Mouse (Mus musculus) lung, postnatal 0 days (tissue): ENCODE data around the gene Kcnt1. TPM values are rescaled to one million over a fixed set of nuclear protein-coding genes. Genes with fewer than 3 reads are reported as not detected.
A peak's percentile ranks its signal among the peaks of the same experiment; 100 is the strongest.

Experiments used
- ATAC-seq: fragments of 200-750 bp; cut with Nextera tagmentation; 2 replicates; pipeline ENCODE4 v1.8.0; 2017; ENCODE audit warnings: moderate library complexity
- DNase-seq: peaks from one replicate; pipeline ENCODE4 v3.0.0-alpha.2; 2016; ENCODE audit warnings: low spot score
- H3K27ac ChIP-seq: fragments of 300-500 bp; sonication (generic); 2 replicates; pipeline ENCODE4 v1.5.1; 2014; ENCODE audit warnings: antibody characterized with exemption, mild to moderate bottlenecking, low read length, mixed read lengths
- H3K27me3 ChIP-seq: fragments of 300-500 bp; sonication (generic); replicated peaks from 2 replicates; pipeline ENCODE4 v1.6.1; 2014; ENCODE audit warnings: low read length, mixed read lengths; ENCODE audit not compliant: insufficient read depth
- H3K36me3 ChIP-seq: fragments of 300-500 bp; sonication (generic); 2 replicates; pipeline ENCODE4 v1.6.1; 2014; ENCODE audit warnings: low read length, mixed read lengths; ENCODE audit not compliant: insufficient read depth
- H3K4me1 ChIP-seq: fragments of 300-500 bp; sonication (generic); 2 replicates; pipeline ENCODE4 v1.6.1; 2014; ENCODE audit warnings: antibody characterized with exemption, low read depth, low read length, mixed read lengths; ENCODE audit not compliant: insufficient read depth
- H3K4me2 ChIP-seq: fragments of 300-500 bp; sonication (generic); replicated peaks from 2 replicates; pipeline ENCODE4 v1.6.1; 2014; ENCODE audit warnings: low read depth, mild to moderate bottlenecking, low read length, moderate library complexity, mixed read lengths
- H3K4me3 ChIP-seq: fragments of 300-500 bp; sonication (generic); 2 replicates; pipeline ENCODE4 v1.5.1; 2014; ENCODE audit warnings: low read depth, low read length
- H3K9ac ChIP-seq: fragments of 300-500 bp; sonication (generic); replicated peaks from 2 replicates; pipeline ENCODE4 v1.6.1; 2014; ENCODE audit warnings: low read depth, mild to moderate bottlenecking
- H3K9me3 ChIP-seq: fragments of 300-500 bp; sonication (generic); 2 replicates; pipeline ENCODE4 v1.6.1; 2016; ENCODE audit warnings: low read length, mixed read lengths
- CTCF ChIP-seq: IDR thresholded peaks from 2 replicates; pipeline ENCODE4 v1.5.1; 2016; ENCODE audit warnings: antibody characterized with exemption, mild to moderate bottlenecking
- EP300 ChIP-seq: IDR thresholded peaks from 2 replicates; pipeline ENCODE4 v1.6.1; 2016; ENCODE audit warnings: antibody characterized with exemption, mild to moderate bottlenecking, control low read depth
- WGBS: fragments of 180-500 bp; shearing (Covaris S2); extraction: QIAGEN DNeasy Blood & Tissue Kit; methylation state at CpG from one replicate; pipeline ENCODE4 v1.1.7; 2014; 5-methylcytosine and 5-hydroxymethylcytosine counted together
- polyA plus RNA-seq: library from polyadenylated mRNA; unstranded; fragments of >200 nt; fragmentation: Nextera tagmentation; extraction: Ambion mirVana; gene quantifications from 2 replicates; pipeline ENCODE4 v1.2.1, GENCODE M21; 2015

The Kcnt1 gene
- polyA plus RNA-seq, 1 experiment from 2014 or later = 0.21 TPM

DNA sequence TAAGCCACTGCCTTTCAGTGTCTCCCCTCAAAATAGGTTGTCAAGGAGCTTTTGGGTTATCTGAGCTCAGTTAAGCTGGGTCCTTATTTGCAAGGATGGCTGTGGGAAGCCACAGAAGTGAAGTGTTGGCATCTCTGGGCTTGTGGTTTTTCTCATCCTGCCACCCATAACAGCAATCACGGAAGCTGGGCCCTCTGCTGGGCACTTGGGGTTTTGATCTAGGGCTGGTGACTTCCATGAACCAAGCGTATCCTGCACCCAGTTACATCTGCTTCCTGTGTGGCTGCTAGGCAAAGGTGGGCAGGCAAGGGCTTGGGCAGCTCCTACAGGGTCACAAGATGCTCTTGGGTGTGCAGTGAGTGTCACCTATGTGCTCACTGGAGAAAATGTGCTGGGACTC, 49.7 kb downstream of the Kcnt1 start:
- no peak overlapping the region for H3K4me3 ChIP-seq
- H3K4me2 ChIP-seq = no peak overlapping the region
- no peaks in the 10 kb centered on the region for H3K27me3 ChIP-seq
- no peaks in the 10 kb centered on the region for H3K9me3 ChIP-seq
- DNase-seq (no peak), ATAC-seq (no peak)
- H3K4me1 ChIP-seq = no peaks in the 10 kb centered on the region
- WGBS = 36% methylated on average over 2 of the region's 2 CpGs
- no peak overlapping the region for H3K27ac ChIP-seq
- H3K36me3 ChIP-seq = no peaks in the 10 kb centered on the region
- no peak overlapping the region for H3K9ac ChIP-seq
- no peak for TF ChIP-seq EP300
- TF ChIP-seq CTCF = peak; percentile 56

GRCm38 (mm10) chr2:25914201-25914600, 50.7 kb downstream of the Kcnt1 start:
- DNase-seq (peak; percentile 17), ATAC-seq (peak; percentile 47)
- Histone ChIP-seq H3K27me3 (no peaks in the 10 kb centered on the region), H3K36me3 (no peaks in the 10 kb centered on the region), H3K9me3 (no peaks in the 10 kb centered on the region), H3K4me1 (no peaks in the 10 kb centered on the region), H3K9ac (no peak overlapping the region), H3K4me2 (no peak overlapping the region), H3K27ac (no peak overlapping the region), H3K4me3 (no peak overlapping the region)
- 57% methylated on average over 4 of the region's 4 CpGs for WGBS
- no peak for TF ChIP-seq CTCF
- TF ChIP-seq EP300 = no peak

DNA sequence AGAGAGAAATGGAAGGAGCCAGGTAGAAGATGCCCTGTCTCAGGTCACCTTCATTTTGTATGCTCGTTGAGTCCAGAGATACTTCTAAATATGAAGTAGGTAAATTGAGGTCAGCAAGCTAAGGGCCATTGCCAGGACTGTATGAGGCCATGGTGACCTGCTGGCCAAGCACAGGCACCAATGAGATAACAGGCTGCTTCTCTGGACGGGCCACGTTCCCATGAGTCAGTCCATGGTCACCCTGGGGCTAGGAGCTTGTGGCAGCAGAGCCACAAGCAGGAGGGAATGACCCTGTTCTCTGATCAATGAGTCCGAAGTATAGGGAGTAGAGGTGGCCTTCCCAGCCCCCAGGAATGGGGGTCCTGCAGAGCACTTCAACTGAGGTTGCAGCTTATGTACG, 51.3 kb downstream of the Kcnt1 start:
- ATAC-seq (no peak), DNase-seq (no peak)
- WGBS = 76% methylated on average over 5 of the region's 5 CpGs
- no peak overlapping the region for H3K4me2 ChIP-seq
- H3K36me3 ChIP-seq = no peaks in the 10 kb centered on the region
- H3K4me3 ChIP-seq = no peak overlapping the region
- no peak for TF ChIP-seq EP300
- no peak for TF ChIP-seq CTCF
- H3K27ac ChIP-seq = no peak overlapping the region
- H3K9ac ChIP-seq = no peak overlapping the region
- no peaks in the 10 kb centered on the region for H3K4me1 ChIP-seq
- H3K9me3 ChIP-seq = no peaks in the 10 kb centered on the region
- H3K27me3 ChIP-seq = no peaks in the 10 kb centered on the region

- H3K4me1 ChIP-seq = no peaks in the 10 kb centered on the region
- no peaks in the 10 kb centered on the region for H3K36me3 ChIP-seq
- DNase-seq (no peak), ATAC-seq (no peak)
- no peak overlapping the region for H3K4me2 ChIP-seq
- H3K27me3 ChIP-seq = no peaks in the 10 kb centered on the region
- no peak for TF ChIP-seq CTCF
- TF ChIP-seq EP300 = no peak
- H3K4me3 ChIP-seq = no peak overlapping the region
- H3K9me3 ChIP-seq = no peaks in the 10 kb centered on the region
- WGBS = 78% methylated on average over 2 of the region's 2 CpGs
- H3K27ac ChIP-seq = no peak overlapping the region
- no peak overlapping the region for H3K9ac ChIP-seq
Observed at GRCm38 (mm10) chr2:25918408-25918807, 54.9 kb downstream of the Kcnt1 start.

GRCm38 (mm10) chr2:25919972-25920371, 56.4 kb downstream of the Kcnt1 start:
- Histone ChIP-seq H3K9me3 (no peaks in the 10 kb centered on the region), H3K36me3 (no peaks in the 10 kb centered on the region), H3K27ac (no peak overlapping the region), H3K27me3 (no peaks in the 10 kb centered on the region), H3K4me1 (no peaks in the 10 kb centered on the region), H3K4me2 (no peak overlapping the region), H3K9ac (no peak overlapping the region), H3K4me3 (no peak overlapping the region)
- ATAC-seq (no peak), DNase-seq (no peak)
- TF ChIP-seq CTCF = no peak
- TF ChIP-seq EP300 = no peak
- WGBS = 54% methylated on average over 3 of the region's 3 CpGs

DNA sequence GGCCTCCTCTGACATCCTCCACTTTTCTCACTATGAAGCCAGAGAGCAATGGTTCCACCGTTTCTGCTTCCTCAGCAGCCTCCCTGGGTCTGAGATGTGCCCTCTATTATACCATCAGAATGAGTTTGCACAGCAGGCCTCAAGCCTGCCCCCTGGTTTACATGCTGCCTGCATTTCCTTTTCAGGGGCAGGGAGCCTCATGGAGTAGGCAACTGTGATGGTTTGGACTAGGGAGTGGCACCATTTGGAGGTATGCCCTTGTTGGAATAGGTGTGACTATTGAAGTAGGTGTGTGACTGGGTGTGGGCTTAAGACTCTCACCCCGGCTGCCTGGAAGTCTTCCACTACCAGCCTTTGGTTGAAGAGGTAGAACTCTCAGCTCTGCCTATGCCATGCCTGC, 60.3 kb downstream of the Kcnt1 start:
- 60% methylated on average over 2 of the region's 2 CpGs for WGBS
- TF ChIP-seq EP300 (no peak), CTCF (peak; percentile 26)
- Histone ChIP-seq H3K27me3 (no peaks in the 10 kb centered on the region), H3K4me2 (no peak overlapping the region), H3K9ac (no peak overlapping the region), H3K36me3 (no peaks in the 10 kb centered on the region), H3K27ac (no peak overlapping the region), H3K4me3 (no peak overlapping the region), H3K9me3 (no peaks in the 10 kb centered on the region), H3K4me1 (no peaks in the 10 kb centered on the region)
- DNase-seq (peak; percentile 36), ATAC-seq (peak; percentile 62)

DNA sequence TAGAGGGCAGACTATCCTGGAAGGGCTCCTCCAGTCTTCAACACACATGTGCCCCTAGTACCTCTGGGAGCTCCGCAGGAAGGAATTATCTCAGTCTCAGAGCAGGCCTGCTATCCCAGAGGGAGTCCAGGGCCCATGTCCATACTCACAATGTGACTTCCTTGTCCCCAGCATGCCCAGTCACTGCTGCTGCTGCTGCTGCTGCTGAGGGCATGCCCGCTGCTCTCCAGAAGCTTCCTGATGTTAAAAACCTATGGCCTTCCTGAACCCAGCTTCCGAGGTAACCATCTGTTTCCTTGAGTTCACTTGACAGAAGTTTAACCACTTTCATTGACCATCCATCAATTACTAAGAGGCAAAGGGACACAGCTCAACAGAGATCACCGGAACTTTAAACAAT, 61.4 kb downstream of the Kcnt1 start:
- TF ChIP-seq CTCF = no peak
- no peak for TF ChIP-seq EP300
- 77% methylated on average over 4 of the region's 4 CpGs for WGBS
- no peaks in the 10 kb centered on the region for H3K9me3 ChIP-seq
- no peak overlapping the region for H3K4me3 ChIP-seq
- no peak overlapping the region for H3K9ac ChIP-seq
- DNase-seq (no peak), ATAC-seq (no peak)
- H3K36me3 ChIP-seq = 0 out of 2 replicates have a peak, but pooled peaks cover 3% of the 10 kb centered on the region
- no peak overlapping the region for H3K4me2 ChIP-seq
- no peaks in the 10 kb centered on the region for H3K27me3 ChIP-seq
- H3K4me1 ChIP-seq = no peaks in the 10 kb centered on the region
- H3K27ac ChIP-seq = no peak overlapping the region
